Mouse (Mus musculus) urinary bladder, postnatal 10 days (tissue): ENCODE data around the gene Zfp292.

Experiments
- DNase-seq: peaks from one replicate; pipeline ENCODE4 v3.0.0; 2022; ENCODE audit warnings: low spot score

Gene Zfp292

GRCm38 (mm10) chr4:34882291-34882769 lies 430 bp downstream of the Zfp292 start:
- no peak for DNase-seq

DNA sequence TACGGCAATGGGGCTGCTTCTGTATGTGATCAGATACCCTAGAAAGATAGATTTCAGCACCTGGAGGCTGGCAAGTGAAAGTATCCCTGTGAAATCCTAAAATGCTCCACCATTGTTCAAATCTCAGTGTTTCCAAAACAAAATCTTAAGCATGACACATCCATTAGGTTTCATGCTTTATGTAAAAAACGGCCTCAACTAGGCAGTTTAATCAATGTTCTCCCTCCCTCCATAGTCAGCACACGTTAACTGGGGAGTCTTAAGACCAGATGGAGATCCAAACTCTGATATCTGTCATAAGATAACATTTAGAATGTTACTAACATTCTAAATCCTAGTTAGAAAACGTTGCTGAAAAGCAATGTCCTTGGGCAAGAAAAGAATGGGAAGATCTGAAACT lies 909 bp downstream of the Zfp292 start:
- DNase-seq: no peak

- DNase-seq: no peak
Observed at GRCm38 (mm10) chr4:34880921-34881650, 1.7 kb downstream of the Zfp292 start.

DNA sequence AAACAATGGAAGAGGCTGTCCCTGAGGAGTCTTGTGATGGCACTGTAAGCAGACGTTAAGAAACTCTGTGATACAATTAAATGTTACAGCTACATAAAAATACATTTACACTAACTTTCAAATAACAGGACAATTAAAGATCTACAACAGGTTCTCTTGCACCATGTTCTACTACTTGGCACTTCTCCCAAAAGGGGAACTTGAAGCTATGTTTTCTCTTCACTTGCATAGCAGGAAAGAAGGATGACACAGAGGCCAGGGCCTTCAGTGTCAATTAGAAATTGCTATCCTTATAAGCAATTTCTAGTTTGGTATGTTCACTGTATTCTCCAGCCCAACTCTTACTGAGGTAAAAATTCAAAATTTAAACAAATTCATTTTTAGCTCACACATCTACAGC lies 8.5 kb downstream of the Zfp292 start:
- no peak for DNase-seq

DNA sequence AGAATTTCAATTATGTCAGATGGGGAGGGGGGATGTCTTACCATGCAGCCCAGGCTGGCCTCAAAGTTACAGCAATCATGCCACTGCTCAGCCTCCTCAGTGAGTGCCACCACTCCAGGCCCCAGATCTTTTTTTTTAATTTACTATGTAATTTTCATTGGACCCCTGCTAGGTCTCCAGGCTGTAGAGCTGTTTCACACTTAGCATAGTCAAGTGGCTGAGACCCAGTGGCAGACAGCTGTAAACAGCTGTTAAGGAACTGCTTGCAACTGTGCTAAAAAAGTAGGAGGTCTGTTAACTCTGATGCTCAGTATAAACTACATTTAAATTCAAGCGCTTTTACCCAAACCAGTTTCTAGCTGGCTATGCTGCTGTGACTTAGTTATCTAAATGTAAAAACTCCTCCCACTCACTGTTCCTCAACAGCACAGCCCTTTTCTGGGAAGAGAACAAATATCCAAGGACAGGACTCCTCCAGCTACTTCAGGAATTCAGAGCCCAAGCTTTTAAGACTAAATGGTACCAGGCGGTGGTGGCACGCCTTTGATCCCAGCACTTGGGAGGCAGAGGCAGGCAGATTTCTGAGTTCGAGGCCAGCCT lies 9.8 kb downstream of the Zfp292 start:
- DNase-seq: no peak

DNA sequence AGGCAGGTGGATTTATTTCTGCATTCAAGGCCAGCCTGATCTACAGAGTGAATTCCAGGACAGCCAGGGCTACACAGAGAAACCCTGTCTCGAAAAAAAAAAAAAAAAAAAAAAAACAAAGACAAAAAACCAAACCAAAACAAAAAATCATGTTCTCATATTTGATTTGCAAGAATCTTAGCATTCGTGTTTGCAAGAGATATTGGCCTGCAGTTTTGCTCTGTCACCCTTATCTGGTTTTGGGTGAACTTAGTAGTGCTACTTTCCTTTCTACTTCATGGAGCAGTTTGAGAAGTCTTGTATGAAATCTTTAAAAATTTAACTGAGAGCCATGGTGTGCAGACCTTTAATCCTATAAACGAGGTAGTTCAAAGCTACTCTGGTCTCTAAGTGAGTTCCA lies 12.9 kb downstream of the Zfp292 start:
- DNase-seq: no peak

- DNase-seq: no peak
Observed at GRCm38 (mm10) chr4:34861438-34861837, 21.3 kb downstream of the Zfp292 start.

DNA sequence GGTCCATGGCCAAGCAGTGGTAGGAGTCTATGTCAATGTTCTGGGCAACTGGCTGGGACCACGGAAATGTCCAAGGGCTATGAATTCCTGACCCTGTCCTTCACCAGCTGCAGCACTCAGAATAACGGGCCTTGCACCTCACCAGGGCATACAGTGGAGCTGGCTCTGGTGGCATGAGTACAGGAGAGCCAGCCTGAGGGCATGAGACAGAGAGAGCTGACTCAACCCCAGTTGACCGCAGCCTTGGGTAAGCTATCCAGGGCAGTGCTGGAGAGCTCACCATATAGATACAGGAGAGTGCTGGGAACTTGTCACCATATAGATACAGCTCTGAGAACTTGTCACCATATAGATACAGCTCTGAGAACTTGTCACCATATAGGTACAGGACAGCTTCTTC lies 23.3 kb downstream of the Zfp292 start:
- no peak for DNase-seq

DNA sequence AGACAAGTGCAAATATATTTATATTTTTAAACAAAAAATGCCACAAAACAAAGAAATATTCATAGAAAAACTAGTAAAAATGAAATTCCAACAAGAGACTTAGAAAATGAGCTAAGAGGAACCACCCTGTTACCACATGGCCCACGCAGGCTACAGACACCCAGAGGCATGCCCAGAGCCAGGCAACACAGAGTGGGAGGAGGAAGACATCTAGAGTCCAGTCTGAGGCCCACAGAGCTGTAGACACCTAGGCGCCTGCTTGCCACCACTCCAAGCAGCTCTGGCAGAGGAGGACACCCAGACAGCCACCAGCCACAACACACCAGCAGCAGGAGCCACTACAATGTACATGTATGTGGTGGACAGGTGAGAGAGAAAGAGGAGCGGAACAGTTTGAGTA lies 23.9 kb downstream of the Zfp292 start:
- no peak for DNase-seq

DNA sequence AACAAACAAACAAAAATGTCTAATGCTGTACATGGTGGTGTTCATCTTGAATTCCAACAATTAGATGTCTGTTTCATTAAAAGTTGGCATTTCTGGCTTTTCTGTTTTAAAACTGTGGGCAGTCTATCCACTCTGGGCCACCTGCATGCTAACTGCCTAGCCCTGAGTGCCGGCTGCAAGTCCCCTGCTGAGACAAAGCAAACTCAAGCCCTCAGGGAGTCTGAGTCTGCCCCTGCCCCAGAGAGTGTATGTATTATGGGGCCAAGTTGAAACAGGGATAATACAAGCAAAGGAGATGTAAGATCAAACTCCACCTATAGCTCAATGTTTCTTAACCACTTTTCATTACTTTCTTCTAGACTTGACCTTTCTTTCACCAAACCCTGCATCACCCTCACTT lies 26.8 kb downstream of the Zfp292 start:
- no peak for DNase-seq

DNA sequence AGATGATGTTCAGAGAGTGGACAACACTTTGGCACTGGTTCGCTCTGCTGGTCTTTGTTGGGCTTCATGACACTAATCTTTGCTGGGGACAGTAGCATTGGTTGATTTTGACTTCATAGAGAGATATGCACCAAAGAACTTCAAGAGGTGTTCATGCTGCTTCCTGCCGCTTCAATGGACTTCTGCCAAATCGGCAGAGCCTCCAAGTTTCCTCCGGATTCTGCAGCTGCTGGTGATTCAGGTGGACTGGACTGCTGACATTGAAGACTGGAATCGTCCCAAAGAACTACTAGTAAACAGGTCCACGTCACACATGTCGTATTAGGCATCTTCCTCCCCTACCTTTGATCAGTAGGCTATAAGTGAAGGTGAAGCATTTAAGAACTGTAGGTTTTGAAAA lies 30.7 kb downstream of the Zfp292 start:
- DNase-seq: no peak

DNA sequence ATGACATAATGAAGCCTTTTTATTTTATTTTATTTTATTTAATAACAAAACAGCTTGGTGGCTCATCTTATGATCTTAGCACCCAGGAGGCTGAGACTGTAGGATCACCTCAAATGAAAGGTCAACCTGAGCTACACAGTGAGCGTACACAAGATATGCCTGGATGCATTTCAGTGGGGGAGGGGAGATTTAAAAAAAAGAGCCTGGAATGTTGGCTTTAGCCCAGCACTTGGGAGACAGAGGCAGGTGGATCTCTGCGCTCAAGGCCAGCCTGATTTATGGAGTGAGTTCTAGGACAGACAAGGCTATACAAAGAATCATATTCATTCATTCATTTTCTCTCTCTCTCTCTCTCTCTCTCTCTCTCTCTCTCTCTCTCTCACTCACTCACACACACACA lies 32.6 kb downstream of the Zfp292 start:
- no peak for DNase-seq

DNA sequence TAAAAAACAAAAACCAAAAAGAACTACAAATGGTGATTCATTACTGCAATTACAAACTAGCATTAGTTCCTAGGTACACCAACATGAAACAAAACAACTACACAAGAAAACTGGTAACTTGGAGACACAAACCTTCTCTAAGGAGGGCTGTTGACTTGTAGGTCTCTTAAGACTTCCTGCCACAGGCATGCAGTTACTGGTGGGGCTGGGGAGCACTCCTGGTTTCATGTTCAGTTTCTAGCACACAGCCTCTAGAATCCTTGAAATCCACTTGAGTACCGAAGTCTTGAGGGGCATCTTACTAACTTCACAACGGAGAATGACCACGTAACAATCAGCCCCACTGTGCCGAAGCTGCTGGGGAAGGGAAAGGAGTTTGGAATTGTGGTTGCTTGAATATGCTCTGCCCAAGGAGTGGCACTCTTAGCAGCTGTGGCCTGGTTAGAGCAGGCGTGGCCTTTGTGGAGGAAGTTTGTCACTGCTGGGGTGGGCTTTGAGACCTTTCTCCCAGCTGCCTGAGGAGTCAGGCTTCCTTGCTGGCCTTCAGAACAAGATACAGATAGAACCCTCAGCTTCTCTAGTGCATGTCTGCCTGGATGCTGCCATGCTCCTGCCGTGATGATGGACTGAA lies 35.0 kb downstream of the Zfp292 start:
- no peak for DNase-seq

DNA sequence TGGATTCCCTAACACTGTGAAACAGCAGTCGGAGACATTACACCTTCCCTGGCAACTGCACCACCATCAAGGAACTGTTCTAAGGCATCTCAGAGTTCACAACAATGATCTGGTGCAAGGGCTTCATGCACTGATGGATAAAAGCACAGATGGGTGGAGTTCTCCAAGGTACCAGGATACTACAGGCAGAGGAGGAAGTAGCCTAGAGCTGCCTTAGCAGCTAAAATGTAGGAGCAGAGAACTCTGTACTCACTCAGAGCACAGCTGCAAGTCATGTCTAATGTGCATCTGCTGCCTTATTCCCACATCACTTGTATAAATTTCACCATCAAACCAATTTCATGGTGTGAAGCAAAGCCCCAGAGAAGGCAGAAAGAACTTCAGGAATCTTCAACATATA lies 38.9 kb downstream of the Zfp292 start:
- DNase-seq: no peak

- DNase-seq: no peak
Observed at GRCm38 (mm10) chr4:34842826-34843225, 39.9 kb downstream of the Zfp292 start.

GRCm38 (mm10) chr4:34831496-34831895 lies 51.3 kb downstream of the Zfp292 start:
- DNase-seq: no peak

- no peak for DNase-seq
Observed at GRCm38 (mm10) chr4:34829456-34829855, 53.3 kb downstream of the Zfp292 start.

DNA sequence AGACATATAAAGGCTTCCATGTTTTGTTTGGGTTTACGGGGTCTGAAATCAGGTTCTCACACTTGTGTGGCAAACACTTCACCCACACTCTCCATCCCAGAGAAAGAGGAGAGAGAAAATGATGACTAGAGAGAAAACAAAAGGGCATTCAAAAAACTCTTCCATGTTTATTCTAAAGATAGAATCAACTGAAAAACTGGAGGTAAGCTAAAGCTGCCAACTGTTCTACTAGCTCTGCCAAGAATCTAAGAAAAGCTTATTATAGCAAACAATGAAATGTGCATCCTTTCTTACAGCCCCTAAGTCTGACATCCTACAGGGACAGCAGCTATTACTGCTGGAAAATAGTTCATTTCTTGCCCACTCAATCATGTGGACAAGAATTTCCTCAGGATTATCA lies 58.9 kb downstream of the Zfp292 start:
- DNase-seq: no peak

DNA sequence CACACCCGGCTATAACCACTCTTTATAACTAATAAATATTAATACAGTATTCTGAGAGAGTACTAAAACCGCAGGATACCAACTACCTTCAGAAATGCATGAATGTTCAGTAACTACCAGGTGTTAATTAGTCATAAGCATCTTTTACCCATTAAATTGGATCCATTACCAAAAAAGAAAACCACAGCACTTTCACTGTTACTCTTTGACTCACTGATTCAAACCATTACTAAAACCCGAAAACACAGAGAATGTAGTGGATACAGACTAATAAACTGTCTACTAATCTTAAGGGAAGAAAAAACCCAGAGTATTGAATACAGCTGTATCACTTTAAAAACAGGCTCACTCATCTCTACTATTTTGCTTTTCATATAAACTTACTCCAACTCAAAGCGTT lies 62.9 kb downstream of the Zfp292 start:
- DNase-seq: no peak

DNA sequence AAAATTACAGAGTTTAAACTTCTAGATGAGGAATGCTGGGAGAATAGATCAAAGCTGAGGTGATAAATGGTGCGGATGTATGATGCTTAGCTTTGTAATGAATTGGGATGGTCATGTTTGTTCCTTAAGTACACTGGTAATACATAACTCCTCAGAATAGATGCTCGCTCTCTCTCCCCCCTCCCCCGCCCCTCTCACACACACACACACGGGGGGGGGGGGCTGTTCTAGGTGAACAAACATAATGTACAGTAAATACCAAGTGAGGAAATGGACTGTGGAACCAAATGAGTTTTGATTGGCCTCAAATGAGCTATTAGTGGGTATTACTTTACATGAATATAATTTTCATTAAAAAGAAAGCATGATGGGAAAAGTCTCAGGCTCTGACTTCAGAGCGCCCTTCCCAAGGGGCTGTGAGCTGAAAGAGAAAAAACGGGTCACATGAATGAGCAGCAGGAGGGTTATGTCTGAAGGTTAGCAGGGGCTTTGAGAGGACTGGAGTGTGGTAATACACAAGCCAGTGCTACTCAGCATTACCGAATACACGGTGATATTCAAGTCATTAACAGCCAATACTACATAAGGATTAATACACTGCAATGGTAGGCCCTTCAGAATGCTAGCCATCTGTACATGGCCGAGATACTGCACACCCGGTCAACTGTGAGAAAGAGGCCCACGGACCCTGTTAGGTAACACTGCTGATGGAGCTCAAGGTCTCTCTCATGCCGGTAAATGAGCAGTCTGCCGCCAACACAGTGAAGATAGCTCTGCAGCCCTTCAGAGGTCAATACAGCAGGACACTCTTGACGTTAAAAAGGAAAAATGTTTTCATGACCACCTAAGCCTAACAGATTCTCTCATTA lies 81.4 kb downstream of the Zfp292 start:
- DNase-seq: no peak

DNA sequence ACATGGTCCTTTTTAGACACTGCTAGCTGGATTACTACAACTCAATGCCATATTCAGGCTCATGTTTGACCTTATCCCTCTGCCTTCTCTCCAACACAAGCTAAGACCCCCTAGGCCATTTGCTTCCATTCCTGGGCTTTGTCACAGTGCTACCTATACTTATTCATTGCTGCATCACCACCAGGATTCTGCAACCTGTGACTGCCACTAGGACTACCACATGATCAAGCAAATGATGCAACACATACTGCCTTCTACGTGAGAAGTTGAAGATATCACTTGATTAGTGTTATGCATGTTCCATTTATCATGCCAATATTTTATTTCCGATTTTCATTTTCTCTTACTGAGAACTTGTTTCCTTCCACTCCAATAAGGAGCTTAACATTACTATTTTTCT lies 84.8 kb downstream of the Zfp292 start:
- DNase-seq: no peak

GRCm38 (mm10) chr4:34797294-34797983 lies 85.3 kb downstream of the Zfp292 start:
- no peak for DNase-seq
